Mouse (Mus musculus): ENCODE measurements at regions not wholly inside any gene's neighbourhood (a gene's known extent, or its start where the extent isn't known, plus 50 kb on each side); places are given as distances from the start of the nearest gene placed in this dataset.
A peak's percentile ranks its signal among the peaks of the same experiment; 100 is the strongest.

GRCm38 (mm10) chr1:190044036-190044435, 121.9 kb upstream of the Smyd2 start:
- Histone ChIP-seq H3K27ac (ENCODE audit: low read depth, low read length) (no peak overlapping the region), H3K4me1 (ENCODE audit: control insufficient read depth, insufficient read depth, low read length) (no peaks in the 10 kb centered on the region), H3K27me3 (ENCODE audit: control insufficient read depth, insufficient read depth, low read length) (no peaks in the 10 kb centered on the region), H3K9me3 (ENCODE audit: control insufficient read depth, low read length) (no peaks in the 10 kb centered on the region), H3K36me3 (ENCODE audit: control insufficient read depth, insufficient read depth, low read length) (no peaks in the 10 kb centered on the region), H3K9ac (replicated peaks; ENCODE audit: low read depth, low read length) (no peak overlapping the region), H3K4me3 (ENCODE audit: low read depth, low read length) (no peak overlapping the region), H3K4me2 (ENCODE audit: low read depth, low read length) (no peak overlapping the region)
- 47% methylated on average over 3 of the region's 3 CpGs for WGBS
- ATAC-seq (ENCODE audit: low read depth), result no peak

DNA sequence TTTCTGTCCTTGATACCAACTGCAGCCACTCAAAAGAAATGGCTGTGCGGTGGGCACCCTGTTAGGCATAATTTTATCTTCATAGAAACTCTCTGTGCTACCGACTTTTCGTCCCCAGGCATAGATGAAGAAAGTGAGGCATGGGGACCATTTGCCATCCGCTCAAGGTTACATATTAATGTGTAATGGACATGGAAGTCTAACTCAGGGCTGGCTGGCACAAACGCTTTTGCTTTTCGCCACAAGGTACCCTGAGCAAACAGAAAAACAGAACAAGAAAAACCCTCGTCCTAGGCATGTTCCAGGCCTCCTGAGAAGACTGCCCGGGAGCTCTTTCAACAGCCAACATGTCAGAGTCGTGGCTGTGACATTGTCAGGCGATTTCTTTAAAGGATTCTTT, 121.0 kb upstream of the Smyd2 start:
- no peak for ATAC-seq (ENCODE audit: low read depth)
- no peak overlapping the region for H3K4me3 ChIP-seq (ENCODE audit: low read depth, low read length)
- no peaks in the 10 kb centered on the region for H3K9me3 ChIP-seq (ENCODE audit: control insufficient read depth, low read length)
- H3K27me3 ChIP-seq (ENCODE audit: control insufficient read depth, insufficient read depth, low read length), result no peaks in the 10 kb centered on the region
- 85% methylated on average over 10 of the region's 10 CpGs for WGBS
- no peaks in the 10 kb centered on the region for H3K36me3 ChIP-seq (ENCODE audit: control insufficient read depth, insufficient read depth, low read length)
- H3K27ac ChIP-seq (ENCODE audit: low read depth, low read length), result no peak overlapping the region
- no peaks in the 10 kb centered on the region for H3K4me1 ChIP-seq (ENCODE audit: control insufficient read depth, insufficient read depth, low read length)
- H3K4me2 ChIP-seq (ENCODE audit: low read depth, low read length), result no peak overlapping the region
- no peak overlapping the region for H3K9ac ChIP-seq (replicated peaks; ENCODE audit: low read depth, low read length)

GRCm38 (mm10) chr1:190042197-190042596, 120.0 kb upstream of the Smyd2 start:
- Histone ChIP-seq H3K27me3 (ENCODE audit: control insufficient read depth, insufficient read depth, low read length) (no peaks in the 10 kb centered on the region), H3K4me1 (ENCODE audit: control insufficient read depth, insufficient read depth, low read length) (no peaks in the 10 kb centered on the region), H3K9me3 (ENCODE audit: control insufficient read depth, low read length) (no peaks in the 10 kb centered on the region), H3K9ac (replicated peaks; ENCODE audit: low read depth, low read length) (no peak overlapping the region), H3K4me2 (ENCODE audit: low read depth, low read length) (no peak overlapping the region), H3K27ac (ENCODE audit: low read depth, low read length) (no peak overlapping the region), H3K4me3 (ENCODE audit: low read depth, low read length) (no peak overlapping the region), H3K36me3 (ENCODE audit: control insufficient read depth, insufficient read depth, low read length) (no peaks in the 10 kb centered on the region)
- 86% methylated on average over 4 of the region's 4 CpGs for WGBS
- ATAC-seq (ENCODE audit: low read depth), result no peak

DNA sequence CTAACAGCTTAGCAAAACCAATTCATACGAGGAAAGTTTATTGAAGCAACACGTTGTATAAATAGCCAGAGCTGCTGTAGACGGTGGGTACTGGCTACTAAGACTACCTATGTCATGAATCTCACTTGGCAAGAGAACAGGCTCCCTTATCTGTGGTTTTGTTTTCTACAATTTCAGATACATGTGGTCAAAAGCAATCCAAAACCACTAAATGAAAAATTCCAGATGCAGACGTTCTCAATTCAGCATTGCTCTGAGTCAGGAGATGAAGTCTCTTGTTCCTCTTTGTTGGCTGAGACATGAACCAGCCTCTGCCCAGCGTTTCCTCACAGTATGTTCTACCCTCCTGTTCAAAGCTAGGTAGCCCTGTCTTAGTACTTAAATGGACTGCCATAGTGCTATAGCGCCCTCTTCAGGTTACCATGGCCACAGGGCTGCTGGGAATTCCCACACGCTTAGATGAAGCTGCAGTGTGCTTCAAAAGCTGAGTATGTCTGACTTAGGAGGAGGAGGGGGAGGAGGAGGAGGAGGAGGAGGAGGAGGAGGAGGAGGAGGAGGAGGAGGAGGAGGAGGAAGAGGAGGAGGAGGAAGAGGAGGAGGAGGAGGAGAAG, 119.0 kb upstream of the Smyd2 start:
- Histone ChIP-seq H3K36me3 (ENCODE audit: control insufficient read depth, insufficient read depth, low read length) (no peaks in the 10 kb centered on the region), H3K4me2 (ENCODE audit: low read depth, low read length) (no peak overlapping the region), H3K4me1 (ENCODE audit: control insufficient read depth, insufficient read depth, low read length) (no peaks in the 10 kb centered on the region), H3K4me3 (ENCODE audit: low read depth, low read length) (no peak overlapping the region), H3K9ac (replicated peaks; ENCODE audit: low read depth, low read length) (no peak overlapping the region), H3K27me3 (ENCODE audit: control insufficient read depth, insufficient read depth, low read length) (no peaks in the 10 kb centered on the region), H3K27ac (ENCODE audit: low read depth, low read length) (no peak overlapping the region), H3K9me3 (ENCODE audit: control insufficient read depth, low read length) (no peaks in the 10 kb centered on the region)
- ATAC-seq (ENCODE audit: low read depth), result no peak
- 70% methylated on average over 7 of the region's 7 CpGs for WGBS

GRCm38 (mm10) chr1:190038046-190038445, 115.9 kb upstream of the Smyd2 start:
- Histone ChIP-seq H3K9ac (replicated peaks; ENCODE audit: low read depth, low read length) (no peak overlapping the region), H3K4me3 (ENCODE audit: low read depth, low read length) (no peak overlapping the region), H3K36me3 (ENCODE audit: control insufficient read depth, insufficient read depth, low read length) (no peaks in the 10 kb centered on the region), H3K27ac (ENCODE audit: low read depth, low read length) (no peak overlapping the region), H3K27me3 (ENCODE audit: control insufficient read depth, insufficient read depth, low read length) (no peaks in the 10 kb centered on the region), H3K4me2 (ENCODE audit: low read depth, low read length) (no peak overlapping the region), H3K9me3 (ENCODE audit: control insufficient read depth, low read length) (no peaks in the 10 kb centered on the region), H3K4me1 (ENCODE audit: control insufficient read depth, insufficient read depth, low read length) (no peaks in the 10 kb centered on the region; the same call in 1 of the 2 replicates)
- WGBS, result 47% methylated on average over 5 of the region's 5 CpGs
- no peak for ATAC-seq (ENCODE audit: low read depth)

DNA sequence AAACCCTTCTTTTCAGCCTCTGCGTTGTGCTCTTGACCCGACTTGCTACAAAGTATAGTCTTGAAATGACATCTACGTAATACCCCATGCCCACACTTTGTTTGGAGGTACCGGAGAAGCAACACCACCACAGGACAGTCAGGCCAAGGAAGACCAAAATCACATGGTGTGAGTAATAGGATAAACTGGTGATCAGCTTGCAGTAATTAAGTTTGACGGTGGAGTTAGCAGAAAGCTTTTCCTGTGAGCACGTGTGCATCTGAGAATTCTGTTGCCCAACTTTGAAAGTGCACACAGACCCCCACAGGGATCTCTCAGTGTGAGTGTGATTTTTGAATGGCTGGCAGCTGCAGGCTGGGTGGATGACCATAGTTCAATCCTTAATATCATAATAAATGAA, 114.6 kb upstream of the Smyd2 start:
- Histone ChIP-seq H3K4me2 (ENCODE audit: low read depth, low read length) (no peak overlapping the region), H3K9me3 (ENCODE audit: control insufficient read depth, low read length) (no peaks in the 10 kb centered on the region), H3K9ac (replicated peaks; ENCODE audit: low read depth, low read length) (no peak overlapping the region), H3K27me3 (ENCODE audit: control insufficient read depth, insufficient read depth, low read length) (no peaks in the 10 kb centered on the region), H3K4me3 (ENCODE audit: low read depth, low read length) (no peak overlapping the region), H3K36me3 (ENCODE audit: control insufficient read depth, insufficient read depth, low read length) (no peaks in the 10 kb centered on the region), H3K27ac (ENCODE audit: low read depth, low read length) (no peak overlapping the region), H3K4me1 (ENCODE audit: control insufficient read depth, insufficient read depth, low read length) (no peaks in the 10 kb centered on the region; the same call in 1 of the 2 replicates)
- 72% methylated on average over 6 of the region's 6 CpGs for WGBS
- no peak for ATAC-seq (ENCODE audit: low read depth)

- 92% methylated on average over 11 of the region's 11 CpGs for WGBS
- H3K4me3 ChIP-seq (ENCODE audit: low read depth, low read length), result no peak overlapping the region
- ATAC-seq (ENCODE audit: low read depth), result no peak
Observed at GRCm38 (mm10) chr1:190035935-190036334, 113.8 kb upstream of the Smyd2 start.

DNA sequence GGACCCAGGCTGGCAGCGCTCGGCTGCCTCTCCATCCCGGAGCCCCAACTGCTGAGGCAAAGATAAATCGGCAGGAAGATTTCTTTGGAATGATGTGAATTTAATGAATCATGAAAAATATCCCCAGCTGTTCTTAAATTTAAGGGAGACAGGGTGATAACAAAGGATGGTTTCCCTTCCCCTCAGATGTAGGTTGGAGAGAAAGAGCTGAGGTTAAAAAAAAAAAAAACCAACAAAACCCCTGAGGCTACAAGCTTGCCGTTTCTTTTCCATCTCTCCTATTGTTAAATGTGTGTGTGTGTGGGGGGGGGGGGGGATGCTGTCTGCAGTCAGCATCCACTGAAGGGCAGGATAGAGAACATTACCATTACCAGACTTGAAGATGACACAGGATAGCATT, 111.9 kb upstream of the Smyd2 start:
- H3K4me3 ChIP-seq (ENCODE audit: low read depth, low read length), result no peak overlapping the region
- no peaks in the 10 kb centered on the region for H3K36me3 ChIP-seq (ENCODE audit: control insufficient read depth, insufficient read depth, low read length)
- no peak for ATAC-seq (ENCODE audit: low read depth)
- no peak overlapping the region for H3K4me2 ChIP-seq (ENCODE audit: low read depth, low read length)
- H3K9me3 ChIP-seq (ENCODE audit: control insufficient read depth, low read length), result no peaks in the 10 kb centered on the region
- 26% methylated on average over 5 of the region's 5 CpGs for WGBS
- no peak overlapping the region for H3K27ac ChIP-seq (ENCODE audit: low read depth, low read length)
- 0 out of 2 replicates have a peak overlapping the region, but pooled peaks have one; percentile 32 for H3K9ac ChIP-seq (replicated peaks; ENCODE audit: low read depth, low read length)
- no peaks in the 10 kb centered on the region for H3K27me3 ChIP-seq (ENCODE audit: control insufficient read depth, insufficient read depth, low read length)
- no peaks in the 10 kb centered on the region; the same call in 1 of the 2 replicates for H3K4me1 ChIP-seq (ENCODE audit: control insufficient read depth, insufficient read depth, low read length)

More at GRCm38 (mm10) chr1:190035935-190036334, 113.8 kb upstream of the Smyd2 start:
- Histone ChIP-seq H3K4me2 (ENCODE audit: low read depth, low read length) (no peak overlapping the region), H3K27ac (ENCODE audit: low read depth, low read length) (no peak overlapping the region), H3K27me3 (ENCODE audit: control insufficient read depth, insufficient read depth, low read length) (no peaks in the 10 kb centered on the region), H3K36me3 (ENCODE audit: control insufficient read depth, insufficient read depth, low read length) (no peaks in the 10 kb centered on the region), H3K4me1 (ENCODE audit: control insufficient read depth, insufficient read depth, low read length) (no peaks in the 10 kb centered on the region; the same call in 1 of the 2 replicates), H3K9me3 (ENCODE audit: control insufficient read depth, low read length) (no peaks in the 10 kb centered on the region), H3K9ac (replicated peaks; ENCODE audit: low read depth, low read length) (no peak overlapping the region)

GRCm38 (mm10) chr1:190027536-190027935, 105.4 kb upstream of the Smyd2 start:
- H3K27ac ChIP-seq (ENCODE audit: low read depth, low read length), result no peak overlapping the region
- 34% methylated on average over 8 of the region's 8 CpGs for WGBS
- no peaks in the 10 kb centered on the region for H3K4me1 ChIP-seq (ENCODE audit: control insufficient read depth, insufficient read depth, low read length)
- no peak overlapping the region for H3K4me3 ChIP-seq (ENCODE audit: low read depth, low read length)
- H3K36me3 ChIP-seq (ENCODE audit: control insufficient read depth, insufficient read depth, low read length), result no peaks in the 10 kb centered on the region
- H3K27me3 ChIP-seq (ENCODE audit: control insufficient read depth, insufficient read depth, low read length), result no peaks in the 10 kb centered on the region
- H3K9me3 ChIP-seq (ENCODE audit: control insufficient read depth, low read length), result no peaks in the 10 kb centered on the region
- H3K4me2 ChIP-seq (ENCODE audit: low read depth, low read length), result no peak overlapping the region
- no peak for ATAC-seq (ENCODE audit: low read depth)
- 0 out of 2 replicates have a peak overlapping the region, but pooled peaks have one; percentile 3 for H3K9ac ChIP-seq (replicated peaks; ENCODE audit: low read depth, low read length)
